Mouse (Mus musculus) forebrain, embryonic 14.5 days (tissue): ENCODE results near the gene Adcyap1r1. TPM values are rescaled to one million over a fixed set of nuclear protein-coding genes. Genes with fewer than 3 reads are reported as not detected.

Experiments used
- ATAC-seq: fragments of 200-750 bp; cut with Nextera tagmentation; 2 replicates; pipeline ENCODE4 v1.8.0; 2017; ENCODE audit warnings: mild to moderate bottlenecking, moderate library complexity
- DNase-seq: peaks from one replicate; pipeline ENCODE4 v3.0.0-alpha.2; 2015; ENCODE audit warnings: low spot score
- H3K27ac ChIP-seq: fragments of 300-500 bp; sonication (generic); 2 replicates; pipeline ENCODE4 v1.5.1; 2014; ENCODE audit warnings: low read depth, mild to moderate bottlenecking, control low read depth, low read length, moderate library complexity
- H3K27me3 ChIP-seq: fragments of 300-500 bp; sonication (generic); replicated peaks from 2 replicates; pipeline ENCODE4 v1.6.1; 2014; ENCODE audit warnings: low read length, control low read depth, mixed read lengths; ENCODE audit not compliant: control insufficient read depth, insufficient read depth
- H3K36me3 ChIP-seq: fragments of 300-500 bp; sonication (generic); 2 replicates; pipeline ENCODE4 v1.6.1; 2014; ENCODE audit warnings: low read length, control low read depth; ENCODE audit not compliant: control insufficient read depth, insufficient read depth
- H3K4me1 ChIP-seq: fragments of 300-500 bp; sonication (generic); 2 replicates; pipeline ENCODE4 v1.6.1; 2014; ENCODE audit warnings: antibody characterized with exemption, low read length, control low read depth; ENCODE audit not compliant: control insufficient read depth, insufficient read depth
- H3K4me2 ChIP-seq: fragments of 300-500 bp; sonication (generic); 2 replicates; pipeline ENCODE4 v1.6.1; 2014; ENCODE audit warnings: mild to moderate bottlenecking, control low read depth, low read length
- H3K4me3 ChIP-seq: fragments of 300-500 bp; sonication (generic); 2 replicates; pipeline ENCODE4 v1.5.1; 2014; ENCODE audit warnings: low read depth, low read length, control low read depth
- H3K9ac ChIP-seq: fragments of 300-500 bp; sonication (generic); 2 replicates; pipeline ENCODE4 v1.6.1; 2014; ENCODE audit warnings: mild to moderate bottlenecking, low read length, control low read depth, moderate library complexity
- H3K9me3 ChIP-seq: fragments of 300-500 bp; sonication (generic); replicated peaks from 2 replicates; pipeline ENCODE4 v1.6.1; 2016; ENCODE audit warnings: low read length, control low read depth, mixed read lengths; ENCODE audit not compliant: control insufficient read depth
- whole genome bisulfite sequencing: fragments of 180-500 bp; shearing (Covaris S2); extraction: QIAGEN DNeasy Blood & Tissue Kit; methylation state at CpG from one replicate; pipeline ENCODE4 v1.1.7; 2014; 5-methylcytosine and 5-hydroxymethylcytosine counted together
- polyA plus RNA-seq: library from polyadenylated mRNA; unstranded; fragments of >200 nt; fragmentation: Nextera tagmentation; extraction: Ambion mirVana; gene quantifications from 2 replicates; pipeline ENCODE4 v1.2.1, GENCODE M21; 2014

Adcyap1r1 gene
- polyA plus RNA-seq, 1 experiment from 2014 or later, result 25.8 TPM

- no peak overlapping the region for H3K4me2 ChIP-seq
- ATAC-seq (no peak), DNase-seq (no peak)
- peaks cover 6% of the 10 kb centered on the region; the same call in 1 of the 2 replicates for H3K36me3 ChIP-seq
- no peaks in the 10 kb centered on the region for H3K27me3 ChIP-seq
- no peak overlapping the region for H3K9ac ChIP-seq
- 79% methylated on average over 7 of the region's 7 CpGs for WGBS
- H3K9me3 ChIP-seq, result no peaks in the 10 kb centered on the region
- H3K4me3 ChIP-seq, result no peak overlapping the region
- H3K27ac ChIP-seq, result no peak overlapping the region
- peaks cover 3% of the 10 kb centered on the region; the same call in 1 of the 2 replicates for H3K4me1 ChIP-seq
Measured at GRCm38 (mm10) chr6:55502309-55502708, 50.5 kb downstream of the Adcyap1r1 start.

DNA sequence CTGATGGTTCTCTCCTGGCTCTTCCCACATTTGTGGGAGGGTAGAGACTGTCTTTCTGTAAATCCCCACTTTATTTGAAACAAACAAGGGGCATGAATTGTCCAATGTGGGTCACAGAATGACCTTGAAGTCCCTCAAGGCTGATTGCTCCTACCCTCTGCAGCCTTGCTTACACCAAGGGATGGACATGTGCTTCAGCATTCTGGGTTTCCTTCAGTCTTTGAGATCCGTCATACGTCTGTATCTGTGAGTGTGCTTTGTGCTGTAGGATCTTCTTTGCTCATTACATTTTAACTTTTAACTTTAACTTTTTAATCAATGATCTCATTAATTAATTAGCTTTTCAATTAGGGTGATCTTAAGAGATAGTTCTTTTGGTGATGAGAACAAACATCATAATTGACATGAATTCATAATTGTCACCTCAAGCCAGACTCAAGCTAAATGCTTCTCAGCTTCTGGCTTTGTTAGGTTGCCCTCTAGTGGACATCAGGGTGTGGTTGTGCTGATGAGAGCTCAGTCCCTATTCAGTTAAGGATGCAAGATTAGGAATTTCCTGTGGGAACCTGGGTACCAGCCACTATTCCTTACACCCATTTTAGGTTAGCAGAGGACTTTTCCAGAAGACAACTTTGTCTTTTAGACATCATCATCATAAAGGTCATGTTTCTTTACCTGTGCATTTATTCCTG is 53.2 kb downstream of the Adcyap1r1 start:
- Histone ChIP-seq H3K4me2 (no peak overlapping the region), H3K4me1 (peaks cover 3% of the 10 kb centered on the region; the same call in 1 of the 2 replicates), H3K27ac (no peak overlapping the region), H3K27me3 (no peaks in the 10 kb centered on the region), H3K36me3 (no peaks in the 10 kb centered on the region), H3K9me3 (no peaks in the 10 kb centered on the region), H3K9ac (no peak overlapping the region), H3K4me3 (no peak overlapping the region)
- 97% methylated on average over 2 of the region's 2 CpGs for WGBS
- ATAC-seq, result peak; percentile 77
- DNase-seq, result peak; percentile 89

DNA sequence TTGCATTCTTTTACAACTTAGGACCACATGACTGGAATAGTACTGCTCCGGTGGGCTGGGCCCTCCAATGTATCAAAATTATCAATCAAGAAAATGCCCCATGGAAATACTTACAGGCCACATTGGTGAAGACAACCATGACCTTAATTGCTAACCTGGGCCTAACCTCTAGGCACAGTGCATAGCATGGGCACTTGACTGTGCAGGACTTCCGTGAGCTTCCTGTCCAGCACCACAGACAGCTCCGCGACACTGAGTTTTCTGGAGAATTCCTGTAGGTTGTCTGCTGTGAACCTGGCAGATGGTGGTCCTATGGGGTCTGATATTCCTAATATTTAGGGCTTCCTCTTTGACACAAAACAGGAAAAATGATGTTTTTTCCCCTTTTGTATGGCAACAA is 54.7 kb downstream of the Adcyap1r1 start:
- WGBS, result 88% methylated on average over 4 of the region's 4 CpGs
- DNase-seq, result no peak
- H3K4me3 ChIP-seq, result no peak overlapping the region

GRCm38 (mm10) chr6:55509130-55509870 is 57.5 kb downstream of the Adcyap1r1 start:
- peaks cover 3% of the 10 kb centered on the region; the same call in 1 of the 2 replicates for H3K4me1 ChIP-seq
- DNase-seq (no peak), ATAC-seq (no peak)
- H3K27me3 ChIP-seq, result no peaks in the 10 kb centered on the region
- H3K9me3 ChIP-seq, result no peaks in the 10 kb centered on the region
- no peak overlapping the region for H3K4me3 ChIP-seq
- no peak overlapping the region for H3K4me2 ChIP-seq
- WGBS, result 88% methylated on average over 6 of the region's 6 CpGs
- H3K9ac ChIP-seq, result no peak overlapping the region
- no peaks in the 10 kb centered on the region for H3K36me3 ChIP-seq
- no peak overlapping the region for H3K27ac ChIP-seq

More for the DNA sequence above, 54.7 kb downstream of the Adcyap1r1 start:
- Histone ChIP-seq H3K4me1 (peaks cover 3% of the 10 kb centered on the region; the same call in 1 of the 2 replicates), H3K4me2 (no peak overlapping the region), H3K9me3 (no peaks in the 10 kb centered on the region), H3K9ac (no peak overlapping the region), H3K27ac (no peak overlapping the region), H3K36me3 (no peaks in the 10 kb centered on the region), H3K27me3 (no peaks in the 10 kb centered on the region)
- no peak for ATAC-seq

- H3K36me3 ChIP-seq, result no peaks in the 10 kb centered on the region
- DNase-seq (peak; percentile 93), ATAC-seq (peak; percentile 93)
- H3K9me3 ChIP-seq, result no peaks in the 10 kb centered on the region
- no peaks in the 10 kb centered on the region for H3K27me3 ChIP-seq
- no peak overlapping the region for H3K9ac ChIP-seq
- H3K4me1 ChIP-seq, result peaks cover 3% of the 10 kb centered on the region; the same call in 1 of the 2 replicates
- WGBS, result 36% methylated on average over 12 of the region's 12 CpGs
- peak overlapping the region; percentile 25; the same call in 1 of the 2 replicates for H3K4me2 ChIP-seq
- H3K27ac ChIP-seq, result no peak overlapping the region
- H3K4me3 ChIP-seq, result no peak overlapping the region
Measured at GRCm38 (mm10) chr6:55511212-55512065, 59.7 kb downstream of the Adcyap1r1 start.

- no peak for DNase-seq
Measured at GRCm38 (mm10) chr6:55512066-55512703, 60.4 kb downstream of the Adcyap1r1 start.

DNA sequence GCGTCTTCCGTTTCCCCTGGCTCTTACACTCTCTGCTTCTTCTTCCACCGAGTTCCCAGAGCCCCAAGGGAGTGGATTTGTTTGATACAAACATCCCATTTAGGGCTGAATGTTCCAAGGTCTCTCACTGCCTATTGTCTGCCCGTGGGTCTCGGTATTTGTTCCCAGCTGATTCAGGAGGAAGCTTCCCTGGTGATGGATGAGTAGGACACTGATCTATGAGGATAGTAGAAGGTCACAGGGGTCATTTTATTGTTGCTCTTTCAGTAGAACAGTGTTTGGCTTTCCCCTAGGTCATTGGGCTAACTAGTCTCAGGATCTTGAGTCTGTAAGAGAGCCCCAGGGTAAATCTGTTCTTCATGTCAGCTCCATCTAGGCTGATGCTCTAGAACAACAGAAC is 61.7 kb downstream of the Adcyap1r1 start:
- no peaks in the 10 kb centered on the region for H3K9me3 ChIP-seq
- DNase-seq (no peak), ATAC-seq (no peak)
- H3K9ac ChIP-seq, result no peak overlapping the region
- peaks cover 3% of the 10 kb centered on the region; the same call in 1 of the 2 replicates for H3K4me1 ChIP-seq
- no peak overlapping the region for H3K4me2 ChIP-seq
- H3K36me3 ChIP-seq, result no peaks in the 10 kb centered on the region
- H3K4me3 ChIP-seq, result no peak overlapping the region
- H3K27ac ChIP-seq, result no peak overlapping the region
- 73% methylated on average over 5 of the region's 5 CpGs for WGBS
- no peaks in the 10 kb centered on the region for H3K27me3 ChIP-seq

More at GRCm38 (mm10) chr6:55512066-55512703, 60.4 kb downstream of the Adcyap1r1 start:
- 21% methylated on average over 19 of the region's 19 CpGs for WGBS
- H3K9me3 ChIP-seq, result no peaks in the 10 kb centered on the region
- H3K27ac ChIP-seq, result no peak overlapping the region
- no peaks in the 10 kb centered on the region for H3K36me3 ChIP-seq
- peak overlapping the region; percentile 25; the same call in 1 of the 2 replicates for H3K4me2 ChIP-seq
- no peak overlapping the region for H3K4me3 ChIP-seq
- H3K4me1 ChIP-seq, result peaks cover 3% of the 10 kb centered on the region; the same call in 1 of the 2 replicates
- ATAC-seq, result peak; percentile 42
- H3K9ac ChIP-seq, result no peak overlapping the region
- no peaks in the 10 kb centered on the region for H3K27me3 ChIP-seq

DNA sequence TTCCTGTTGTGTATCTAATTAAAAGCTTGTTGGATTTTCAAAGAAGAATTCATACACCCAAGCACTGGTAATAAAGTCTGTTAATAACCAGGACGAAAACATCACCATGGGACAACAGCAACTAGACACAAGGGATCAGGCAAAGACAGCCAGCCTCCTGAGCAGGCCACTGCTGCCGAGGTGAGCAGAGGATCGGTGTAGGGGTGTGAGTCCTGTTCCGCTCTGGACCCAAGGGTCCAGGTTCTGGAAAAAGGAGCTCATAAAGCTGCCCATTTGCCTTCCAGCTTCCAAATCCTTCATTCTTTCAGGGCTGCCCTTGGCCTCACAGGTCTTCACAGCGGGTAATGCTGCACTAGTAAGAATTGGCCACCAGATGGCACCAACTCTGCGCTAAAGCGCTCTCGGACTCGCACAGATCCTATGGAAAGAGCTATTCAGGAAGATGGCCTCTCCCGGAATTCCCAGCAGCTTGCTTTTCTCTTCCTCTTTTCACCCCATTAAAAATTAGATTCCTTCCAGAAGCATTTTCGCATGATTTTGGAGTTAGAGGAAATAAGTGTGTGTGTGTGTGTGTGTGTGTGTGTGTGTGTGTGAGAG is 67.9 kb downstream of the Adcyap1r1 start:
- H3K27me3 ChIP-seq, result no peaks in the 10 kb centered on the region
- H3K4me1 ChIP-seq, result peaks cover 2% of the 10 kb centered on the region; the same call in 1 of the 2 replicates
- no peak overlapping the region for H3K4me3 ChIP-seq
- no peak overlapping the region; the same call in 1 of the 2 replicates for H3K9ac ChIP-seq
- no peaks in the 10 kb centered on the region for H3K36me3 ChIP-seq
- WGBS, result 14% methylated on average over 11 of the region's 11 CpGs
- DNase-seq, result peak; percentile 95
- no peaks in the 10 kb centered on the region for H3K9me3 ChIP-seq
- ATAC-seq, result peak; percentile 97
- peak overlapping the region; percentile 16; the same call in 1 of the 2 replicates for H3K4me2 ChIP-seq
- no peak overlapping the region for H3K27ac ChIP-seq
